ENCODE assay signal across 9 mouse cellular contexts in the genomic region with DNA sequence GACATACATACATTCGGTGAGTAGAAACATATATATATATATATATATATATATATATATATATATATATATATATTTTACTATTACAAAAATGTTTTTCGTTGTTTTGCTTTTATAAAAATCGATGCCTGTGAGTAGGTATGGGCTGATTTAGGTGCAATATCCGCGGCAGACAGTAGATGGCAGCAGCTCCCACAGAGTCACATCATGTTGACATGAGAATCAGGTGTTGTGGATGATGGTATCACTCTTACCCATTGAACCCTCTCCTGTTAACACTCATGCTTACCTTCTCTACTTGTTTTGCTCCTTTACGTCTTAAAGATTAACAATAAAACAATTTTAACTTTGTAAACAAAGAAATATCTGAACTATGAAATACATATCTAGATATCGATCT.
DNase-seq lines count a peak whose midpoint lies in the region; ATAC-seq lines count a peak whose summit lies in the region.
"Had no signal": no experiment of that assay in that cellular context is flagged by ENCODE, and none has a peak within 500 bp of the region (broad histone marks: within the 10 kb centered on the region; RNA-seq: fewer than 3 reads in every experiment).

No protein-coding gene starts in this region.

- no peak for ATAC-seq in neural tube, embryonic 15.5 days (ENCODE audit: low FRiP score)
- peak; percentile 60; the same call in 1 of the 2 replicates for ATAC-seq in forebrain, embryonic 11.5 days (replicated peaks; ENCODE audit: low FRiP score)
- peak; percentile 81 for ATAC-seq in inflammation-experienced regulatory T-cells, adult 6 months

- H3K4me2 ChIP-seq in neural tube, embryonic 15.5 days: no peak overlapping the region
- H3K4me2 ChIP-seq in forebrain, embryonic 11.5 days (ENCODE audit: low read depth, low read length, severe bottlenecking): no peak overlapping the region

- H3K27me3 ChIP-seq in neural tube, embryonic 15.5 days (replicated peaks): no peaks in the 10 kb centered on the region
- H3K27me3 ChIP-seq in forebrain, embryonic 11.5 days (ENCODE audit: control insufficient read depth, insufficient read depth, low read length): no peaks in the 10 kb centered on the region
- H3K27me3 ChIP-seq in limb, embryonic 10.5 days (ENCODE audit: low read depth, poor library complexity, severe bottlenecking): no peaks in the 10 kb centered on the region

- no peaks in the 10 kb centered on the region for H3K9me3 ChIP-seq in neural tube, embryonic 15.5 days (replicated peaks)
- no peaks in the 10 kb centered on the region for H3K9me3 ChIP-seq in forebrain, embryonic 11.5 days (ENCODE audit: control insufficient read depth, low read length)
- no peaks in the 10 kb centered on the region for H3K9me3 ChIP-seq in limb, embryonic 10.5 days (replicated peaks)

- 37% methylated on average over 7 of the region's 7 CpGs for WGBS in neural tube, embryonic 15.5 days
- WGBS in forebrain, embryonic 11.5 days: 39% methylated on average over 7 of the region's 7 CpGs
- 35% methylated on average over 7 of the region's 7 CpGs for WGBS in limb, embryonic 10.5 days

- H3K27ac ChIP-seq in neural tube, embryonic 15.5 days (replicated peaks): no peak overlapping the region
- H3K27ac ChIP-seq in forebrain, embryonic 11.5 days (ENCODE audit: low read depth, low read length): no peak overlapping the region
- no peak overlapping the region for H3K27ac ChIP-seq in limb, embryonic 10.5 days

- no peak overlapping the region for H3K9ac ChIP-seq in neural tube, embryonic 15.5 days (replicated peaks)
- H3K9ac ChIP-seq in forebrain, embryonic 11.5 days (ENCODE audit: low read length): no peak overlapping the region

- DNase-seq in neural tube, embryonic 10.5 days (ENCODE audit: extremely low spot score, low spot score): peak; percentile 64
- DNase-seq in c-Kit-negative CD71-positive TER-119-positive erythroid progenitor cells, embryonic 14.5 days (ENCODE audit: low read depth, low spot score): peak; percentile 6
- DNase-seq in forebrain, embryonic 11.5 days (ENCODE audit: low spot score): peak; percentile 73
- DNase-seq in limb, embryonic 10.5 days (ENCODE audit: low spot score): peak; percentile 57
- peak; percentile 62 for DNase-seq in retina, postnatal 1 day
- DNase-seq in urinary bladder, postnatal 14 days (ENCODE audit: low spot score): peak; percentile 56

- no peak overlapping the region for H3K4me3 ChIP-seq in neural tube, embryonic 15.5 days (replicated peaks)
- no peak overlapping the region for H3K4me3 ChIP-seq in forebrain, embryonic 11.5 days (ENCODE audit: low read depth, low read length)
- no peak overlapping the region for H3K4me3 ChIP-seq in limb, embryonic 10.5 days
- H3K4me3 ChIP-seq: erythroblast, embryonic 14.5 days had no signal

- H3K36me3 ChIP-seq in neural tube, embryonic 15.5 days: no peaks in the 10 kb centered on the region
- no peaks in the 10 kb centered on the region for H3K36me3 ChIP-seq in forebrain, embryonic 11.5 days (ENCODE audit: control insufficient read depth, insufficient read depth, low read length)
- no peaks in the 10 kb centered on the region for H3K36me3 ChIP-seq in limb, embryonic 10.5 days

- no peaks in the 10 kb centered on the region for H3K4me1 ChIP-seq in neural tube, embryonic 15.5 days
- H3K4me1 ChIP-seq in forebrain, embryonic 11.5 days (replicated peaks; ENCODE audit: control insufficient read depth, insufficient read depth, low read length): no peaks in the 10 kb centered on the region
- H3K4me1 ChIP-seq in limb, embryonic 10.5 days: no peaks in the 10 kb centered on the region

Comparison
In these comparisons a context has a peak if more than half of its experiments do, and no peak if none do; other contexts are left out.
1. DNase-seq: peak in every context shown above with its lines; median percentile 73 in forebrain, embryonic 11.5 days; 64 in neural tube, embryonic 10.5 days; 62 in retina, postnatal 1 day; 57 in limb, embryonic 10.5 days; 56 in urinary bladder, postnatal 14 days; 6 in c-Kit-negative CD71-positive TER-119-positive erythroid progenitor cells, embryonic 14.5 days.